Mouse (Mus musculus) stomach, postnatal 0 days (tissue): ENCODE measurements at regions not wholly inside any gene's neighbourhood (a gene's known extent, or its start where the extent isn't known, plus 50 kb on each side); places are given as distances from the start of the nearest gene placed in this dataset.
"Not testable (repeated sequence)": the region's sequence is repeated elsewhere in the genome, so short reads cannot be mapped to it uniquely, and the experiment has no call there.

Source experiments
- ATAC-seq: fragments of 200-750 bp; cut with Nextera tagmentation; 2 replicates; pipeline ENCODE4 v1.8.0; 2017; ENCODE audit not compliant: low FRiP score, low TSS enrichment
- DNase-seq: peaks from one replicate; pipeline ENCODE4 v3.0.0-alpha.2; 2016; ENCODE audit warnings: low spot score
- H3K27ac ChIP-seq: fragments of 300-500 bp; sonication (generic); replicated peaks from 2 replicates; pipeline ENCODE4 v1.5.1; 2014; ENCODE audit warnings: mild to moderate bottlenecking, control low read depth
- H3K27me3 ChIP-seq: fragments of 300-500 bp; sonication (generic); 2 replicates; pipeline ENCODE4 v1.6.1; 2014; ENCODE audit warnings: low read length; ENCODE audit not compliant: control insufficient read depth, insufficient read depth
- H3K36me3 ChIP-seq: fragments of 300-500 bp; sonication (generic); 2 replicates; pipeline ENCODE4 v1.6.1; 2014; ENCODE audit warnings: low read length, mixed read lengths; ENCODE audit not compliant: control insufficient read depth, insufficient read depth
- H3K4me1 ChIP-seq: fragments of 300-500 bp; sonication (generic); replicated peaks from 2 replicates; pipeline ENCODE4 v1.6.1; 2014; ENCODE audit warnings: antibody characterized with exemption; ENCODE audit not compliant: control insufficient read depth, insufficient read depth
- H3K4me2 ChIP-seq: fragments of 300-500 bp; sonication (generic); replicated peaks from 2 replicates; pipeline ENCODE4 v1.6.1; 2014; ENCODE audit warnings: low read depth, mild to moderate bottlenecking, control low read depth, moderate library complexity
- H3K4me3 ChIP-seq: fragments of 300-500 bp; sonication (generic); 2 replicates; pipeline ENCODE4 v1.5.1; 2014; ENCODE audit warnings: low read depth, low read length, control low read depth
- H3K9ac ChIP-seq: fragments of 300-500 bp; sonication (generic); 2 replicates; pipeline ENCODE4 v1.6.1; 2014; ENCODE audit warnings: mild to moderate bottlenecking, low read length, control low read depth, mixed read lengths
- H3K9me3 ChIP-seq: fragments of 300-500 bp; sonication (generic); 2 replicates; pipeline ENCODE4 v1.6.1; 2016; ENCODE audit warnings: low read length; ENCODE audit not compliant: control insufficient read depth
- CTCF ChIP-seq: IDR thresholded peaks from 2 replicates; pipeline ENCODE4 v1.5.1; 2016; ENCODE audit warnings: antibody characterized with exemption, low read depth, mild to moderate bottlenecking, moderate library complexity
- EP300 ChIP-seq: optimal IDR thresholded peaks from 2 replicates; pipeline ENCODE3; 2016; ENCODE audit warnings: antibody characterized with exemption
- WGBS: fragments of 180-500 bp; shearing (Covaris S2); extraction: QIAGEN DNeasy Blood & Tissue Kit; methylation state at CpG from one replicate; pipeline ENCODE4 v1.1.7; 2014; 5-methylcytosine and 5-hydroxymethylcytosine counted together

- ATAC-seq, result no peak
- Histone ChIP-seq H3K9me3 (no peaks in the 10 kb centered on the region), H3K4me2 (no peak overlapping the region), H3K36me3 (no peaks in the 10 kb centered on the region), H3K4me3 (no peak overlapping the region), H3K27me3 (no peaks in the 10 kb centered on the region), H3K9ac (no peak overlapping the region), H3K4me1 (no peaks in the 10 kb centered on the region), H3K27ac (no peak overlapping the region)
- WGBS, result 66% methylated on average over 3 of the region's 3 CpGs
- no peak for DNase-seq
- no peak for TF ChIP-seq CTCF
- TF ChIP-seq EP300, result no peak
Observed at GRCm38 (mm10) chr15:16285166-16285565, 443.4 kb upstream of the Cdh9 start.

- not testable (repeated sequence) for H3K36me3 ChIP-seq, H3K27ac ChIP-seq, ATAC-seq, H3K27me3 ChIP-seq, H3K4me2 ChIP-seq, H3K9ac ChIP-seq, H3K9me3 ChIP-seq, H3K4me3 ChIP-seq, DNase-seq, H3K4me1 ChIP-seq
- 54% methylated on average over 2 of the region's 2 CpGs for WGBS
Observed at GRCm38 (mm10) chr15:16294553-16294952, 434.0 kb upstream of the Cdh9 start.

- DNase-seq, result no peak
- Histone ChIP-seq H3K27ac (no peak overlapping the region), H3K4me2 (no peak overlapping the region), H3K27me3 (no peaks in the 10 kb centered on the region), H3K9ac (no peak overlapping the region), H3K9me3 (no peaks in the 10 kb centered on the region), H3K4me1 (no peaks in the 10 kb centered on the region), H3K36me3 (no peaks in the 10 kb centered on the region), H3K4me3 (no peak overlapping the region)
- TF ChIP-seq EP300 (no peak), CTCF (no peak)
- 88% methylated on average over 2 of the region's 2 CpGs for WGBS
- no peak for ATAC-seq
Observed at GRCm38 (mm10) chr15:16309678-16310077, 418.9 kb upstream of the Cdh9 start.

GRCm38 (mm10) chr15:16311956-16312646 lies 416.5 kb upstream of the Cdh9 start:
- no peaks in the 10 kb centered on the region for H3K4me1 ChIP-seq
- no peak overlapping the region for H3K9ac ChIP-seq
- H3K27me3 ChIP-seq, result no peaks in the 10 kb centered on the region
- no peak overlapping the region for H3K4me2 ChIP-seq
- H3K27ac ChIP-seq, result no peak overlapping the region
- H3K4me3 ChIP-seq, result no peak overlapping the region
- TF ChIP-seq CTCF (no peak), EP300 (no peak)
- WGBS, result 67% methylated on average over 3 of the region's 3 CpGs
- no peak for DNase-seq
- ATAC-seq, result no peak
- no peaks in the 10 kb centered on the region for H3K36me3 ChIP-seq
- H3K9me3 ChIP-seq, result no peaks in the 10 kb centered on the region

- no peaks in the 10 kb centered on the region for H3K36me3 ChIP-seq
- no peak overlapping the region for H3K9ac ChIP-seq
- no peak overlapping the region for H3K27ac ChIP-seq
- H3K27me3 ChIP-seq, result no peaks in the 10 kb centered on the region
- H3K4me1 ChIP-seq, result no peaks in the 10 kb centered on the region
- no peak overlapping the region for H3K4me3 ChIP-seq
- DNase-seq, result no peak
- no peaks in the 10 kb centered on the region for H3K9me3 ChIP-seq
- no peak for TF ChIP-seq EP300
- TF ChIP-seq CTCF, result no peak
- ATAC-seq, result no peak
- no peak overlapping the region for H3K4me2 ChIP-seq
Observed at GRCm38 (mm10) chr15:16312721-16313120, 415.8 kb upstream of the Cdh9 start.

- 89% methylated on average over 1 of the region's 1 CpGs for WGBS
- no peaks in the 10 kb centered on the region for H3K27me3 ChIP-seq
Observed at GRCm38 (mm10) chr15:16313818-16314217, 414.7 kb upstream of the Cdh9 start.

More at GRCm38 (mm10) chr15:16313818-16314217, 414.7 kb upstream of the Cdh9 start:
- DNase-seq, result no peak
- Histone ChIP-seq H3K4me1 (no peaks in the 10 kb centered on the region), H3K4me2 (no peak overlapping the region), H3K36me3 (no peaks in the 10 kb centered on the region), H3K4me3 (no peak overlapping the region), H3K9me3 (no peaks in the 10 kb centered on the region), H3K27ac (no peak overlapping the region), H3K9ac (no peak overlapping the region)
- no peak for TF ChIP-seq CTCF
- TF ChIP-seq EP300, result no peak
- no peak for ATAC-seq
